Mouse (Mus musculus): ENCODE results near the gene Mblac2. TPM values are rescaled to one million over a fixed set of nuclear protein-coding genes. Genes with fewer than 3 reads are reported as not detected.

Mblac2 gene
- polyA plus RNA-seq, 1 experiment: 20.7 TPM

Other genes starting within 250 kb of the Mblac2 start
- not detected in 2 replicates for gene Adgrv1, start 78.2 kb upstream of the Mblac2 start, polyA plus RNA-seq (2012; ENCODE audit: insufficient read depth, insufficient read length, missing spikeins)
- gene Lysmd3, start 53.7 kb upstream of the Mblac2 start, polyA plus RNA-seq (2012; ENCODE audit: insufficient read depth, insufficient read length, missing spikeins): 13.9 and 14.3 TPM in 2 replicates
- gene Polr3g, start 328 bp upstream of the Mblac2 start, polyA plus RNA-seq (2012; ENCODE audit: insufficient read depth, insufficient read length, missing spikeins): 12.3 and 12.6 TPM in 2 replicates
- 113 and 139 TPM in 2 replicates for gene Cetn3, start 71.7 kb downstream of the Mblac2 start, polyA plus RNA-seq (2012; ENCODE audit: insufficient read depth, insufficient read length, missing spikeins)